In genomic region chr5:74545606-74546005, GRCm38 (mm10) we compare ENCODE assay signal across 16 mouse cellular contexts.
"Had no signal": no experiment of that assay in that cellular context is flagged by ENCODE, and none has a peak within 500 bp of the region (broad histone marks: within the 10 kb centered on the region; RNA-seq: fewer than 3 reads in every experiment).

No protein-coding gene starts in this region.

- DNase-seq: heart, postnatal 10 days; heart, postnatal 14 days; heart, postnatal 36 days; heart, postnatal 4 days; kidney, adult 11 months; kidney, adult 18-20 months; kidney, adult 2 months; kidney, adult 8-10 months; kidney, adult 9 months; kidney, postnatal 10 days; kidney, postnatal 14 days; kidney, postnatal 25 days; kidney, postnatal 36 days; kidney, postnatal 4 days; layer of hippocampus, adult 9-11 months; layer of hippocampus, postnatal 36 days had no signal
